Mouse (Mus musculus): ENCODE data around the gene Dlg1. TPM values are rescaled to one million over a fixed set of nuclear protein-coding genes. Genes with fewer than 3 reads are reported as not detected.
"Not testable (repeated sequence)": the region's sequence is repeated elsewhere in the genome, so short reads cannot be mapped to it uniquely, and the experiment has no call there.

Gene Dlg1
- total RNA-seq, 2 experiments from 2014 or later = 178 to 190 TPM

GRCm38 (mm10) chr16:31722991-31723390, 59.7 kb downstream of the Dlg1 start:
- no peak for DNase-seq (ENCODE audit: low spot score in 2 of 2)
- intact Hi-C loops (cut with DNase I) = no loop called here

- intact Hi-C loops (cut with DNase I) = no loop called here
- DNase-seq (ENCODE audit: low spot score in 2 of 2) = no peak
Measured at GRCm38 (mm10) chr16:31724121-31724520, 60.9 kb downstream of the Dlg1 start.

GRCm38 (mm10) chr16:31724818-31725217, 61.6 kb downstream of the Dlg1 start:
- DNase-seq (ENCODE audit: low spot score in 2 of 2) = no peak
- intact Hi-C loops (cut with DNase I) = loop anchor here (5.0 kb wide), 1 partner anchor 268 kb away; no protein-coding TSS in a partner anchor

GRCm38 (mm10) chr16:31730971-31731370, 67.7 kb downstream of the Dlg1 start:
- intact Hi-C loops (cut with DNase I); DNase-seq (ENCODE audit: low spot score in 2 of 2): not testable (repeated sequence)

GRCm38 (mm10) chr16:31737081-31737480, 73.8 kb downstream of the Dlg1 start:
- intact Hi-C loops (cut with DNase I) = no loop called here

GRCm38 (mm10) chr16:31737761-31738160, 74.5 kb downstream of the Dlg1 start:
- intact Hi-C loops (cut with DNase I) = no loop called here
- DNase-seq (ENCODE audit: low spot score in 2 of 2) = no peak

More at GRCm38 (mm10) chr16:31737081-31737480, 73.8 kb downstream of the Dlg1 start:
- no peak for DNase-seq (ENCODE audit: low spot score in 2 of 2)

GRCm38 (mm10) chr16:31740271-31740670, 77.0 kb downstream of the Dlg1 start:
- DNase-seq (ENCODE audit: low spot score in 2 of 2) = no peak
- intact Hi-C loops (cut with DNase I) = no loop called here

GRCm38 (mm10) chr16:31740704-31741103, 77.5 kb downstream of the Dlg1 start:
- no peak for DNase-seq (ENCODE audit: low spot score in 2 of 2)
- intact Hi-C loops (cut with DNase I) = no loop called here

- no peak for DNase-seq (ENCODE audit: low spot score in 2 of 2)
- intact Hi-C loops (cut with DNase I) = no loop called here
Measured at GRCm38 (mm10) chr16:31750526-31750925, 87.3 kb downstream of the Dlg1 start.

- peak; percentile 60 to 67 for DNase-seq (ENCODE audit: low spot score in 2 of 2)
- intact Hi-C loops (cut with DNase I) = no loop called here
Measured at GRCm38 (mm10) chr16:31754172-31755025, 91.2 kb downstream of the Dlg1 start.

GRCm38 (mm10) chr16:31755053-31755452, 91.8 kb downstream of the Dlg1 start:
- DNase-seq (ENCODE audit: low spot score in 2 of 2) = no peak
- intact Hi-C loops (cut with DNase I) = no loop called here

- DNase-seq (ENCODE audit: low spot score in 2 of 2) = no peak
Measured at GRCm38 (mm10) chr16:31756436-31756835, 93.2 kb downstream of the Dlg1 start.

GRCm38 (mm10) chr16:31757606-31758005, 94.4 kb downstream of the Dlg1 start:
- intact Hi-C loops (cut with DNase I) = no loop called here
- no peak for DNase-seq (ENCODE audit: low spot score in 2 of 2)

More at GRCm38 (mm10) chr16:31756436-31756835, 93.2 kb downstream of the Dlg1 start:
- intact Hi-C loops (cut with DNase I) = no loop called here

- intact Hi-C loops (cut with DNase I) = no loop called here
- no peak for DNase-seq (ENCODE audit: low spot score in 2 of 2)
Measured at GRCm38 (mm10) chr16:31759416-31759815, 96.2 kb downstream of the Dlg1 start.

GRCm38 (mm10) chr16:31766298-31766697, 103.1 kb downstream of the Dlg1 start:
- no peak for DNase-seq (ENCODE audit: low spot score in 2 of 2)
- intact Hi-C loops (cut with DNase I) = no loop called here

GRCm38 (mm10) chr16:31766715-31767114, 103.5 kb downstream of the Dlg1 start:
- no peak for DNase-seq (ENCODE audit: low spot score in 2 of 2)
- intact Hi-C loops (cut with DNase I) = no loop called here

GRCm38 (mm10) chr16:31775924-31776323, 112.7 kb downstream of the Dlg1 start:
- intact Hi-C loops (cut with DNase I) = no loop called here
- DNase-seq (ENCODE audit: low spot score in 2 of 2) = no peak

GRCm38 (mm10) chr16:31781015-31781414, 117.8 kb downstream of the Dlg1 start:
- no peak for DNase-seq (ENCODE audit: low spot score in 2 of 2)
- intact Hi-C loops (cut with DNase I) = no loop called here

GRCm38 (mm10) chr16:31790056-31790455, 126.8 kb downstream of the Dlg1 start:
- intact Hi-C loops (cut with DNase I) = no loop called here
- DNase-seq (ENCODE audit: low spot score in 2 of 2) = peak in 1 of 2 experiments; percentile 29

- no peak for DNase-seq (ENCODE audit: low spot score in 2 of 2)
- intact Hi-C loops (cut with DNase I) = no loop called here
Measured at GRCm38 (mm10) chr16:31803644-31804043, 140.4 kb downstream of the Dlg1 start.

- intact Hi-C loops (cut with DNase I) = no loop called here
- no peak for DNase-seq (ENCODE audit: low spot score in 2 of 2)
Measured at GRCm38 (mm10) chr16:31826049-31826448, 162.8 kb downstream of the Dlg1 start.

Measured in left cerebral cortex, postnatal 36 days (tissue).